Mouse (Mus musculus) kidney, adult 11 months (tissue): ENCODE measurements at regions not wholly inside any gene's neighbourhood (a gene's known extent, or its start where the extent isn't known, plus 50 kb on each side); places are given as distances from the start of the nearest gene placed in this dataset.

Experiments used
- DNase-seq: peaks from one replicate; pipeline ENCODE4 v3.0.0; 2022

DNA sequence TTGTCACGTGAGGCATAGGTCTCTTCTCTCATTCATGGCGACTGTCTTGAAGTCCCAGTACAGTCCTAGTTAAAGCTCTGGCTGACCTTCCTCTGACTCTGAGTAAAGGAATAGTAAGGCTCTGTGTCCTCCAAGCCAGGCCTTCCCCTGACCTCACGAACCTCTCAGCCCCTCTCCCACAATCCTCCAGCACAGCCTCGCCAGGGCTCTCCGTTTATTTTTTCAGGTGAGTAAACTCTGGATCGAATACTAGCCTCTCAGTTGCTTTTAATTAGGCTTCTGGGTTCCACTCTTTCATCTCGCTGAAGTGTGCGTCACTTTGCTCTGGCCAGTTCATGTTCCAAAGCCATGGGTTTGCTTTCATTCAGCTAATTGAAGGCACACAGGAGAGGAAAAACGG, 133.8 kb downstream of the Mylk4 start:
- DNase-seq: no peak

DNA sequence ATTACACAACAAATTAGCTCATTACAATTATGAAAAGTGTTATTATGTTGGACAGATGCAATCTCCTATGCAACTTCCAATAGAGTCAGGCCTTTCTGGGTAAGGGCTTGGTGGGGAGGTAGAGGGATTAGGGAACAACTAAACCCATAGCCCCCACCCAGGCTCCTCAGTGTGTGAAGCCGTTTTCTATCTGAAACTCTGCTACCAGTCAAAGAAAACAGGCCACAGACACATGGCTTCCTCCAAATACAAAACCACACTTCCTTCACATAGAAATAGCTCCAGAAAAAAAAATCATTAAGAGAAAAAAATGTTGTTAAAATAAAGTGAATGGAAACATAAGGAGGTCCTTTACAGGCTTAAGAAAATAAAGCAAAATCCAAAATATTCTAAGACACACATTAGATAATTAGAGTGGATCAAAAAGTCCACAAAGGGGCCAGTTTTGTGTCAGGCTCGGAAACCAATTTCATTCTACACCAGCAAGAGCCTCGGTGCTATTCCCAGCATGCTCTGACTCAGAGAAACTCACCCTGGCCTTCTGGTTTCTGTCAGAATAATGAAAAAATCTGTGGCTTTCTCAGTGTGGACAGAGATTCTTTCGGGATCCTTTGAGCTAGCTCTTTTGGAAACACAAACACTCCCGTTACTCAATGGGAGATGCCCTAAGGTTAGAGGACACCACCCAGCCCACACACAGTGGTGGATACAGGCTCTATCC, 140.6 kb downstream of the Mylk4 start:
- no peak for DNase-seq

DNA sequence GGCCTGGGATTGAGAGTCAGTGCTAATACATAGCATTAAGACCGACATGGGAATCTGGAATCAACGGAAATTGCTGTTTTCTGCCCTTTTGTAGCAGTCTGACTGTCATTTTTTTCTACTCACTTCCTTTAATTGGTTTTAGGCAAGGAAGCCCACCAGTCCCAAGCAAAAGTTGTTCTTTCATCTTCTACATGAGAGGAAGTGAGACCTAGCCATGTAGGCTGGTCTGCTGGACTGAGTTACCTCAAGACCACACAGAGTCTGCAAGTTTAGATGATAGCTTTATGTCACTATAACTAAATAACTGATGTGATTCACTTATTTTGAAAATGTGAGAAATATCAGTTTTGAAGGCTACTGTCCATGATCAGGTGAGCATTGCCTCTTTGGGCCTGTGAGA, 142.8 kb downstream of the Mylk4 start:
- no peak for DNase-seq

DNA sequence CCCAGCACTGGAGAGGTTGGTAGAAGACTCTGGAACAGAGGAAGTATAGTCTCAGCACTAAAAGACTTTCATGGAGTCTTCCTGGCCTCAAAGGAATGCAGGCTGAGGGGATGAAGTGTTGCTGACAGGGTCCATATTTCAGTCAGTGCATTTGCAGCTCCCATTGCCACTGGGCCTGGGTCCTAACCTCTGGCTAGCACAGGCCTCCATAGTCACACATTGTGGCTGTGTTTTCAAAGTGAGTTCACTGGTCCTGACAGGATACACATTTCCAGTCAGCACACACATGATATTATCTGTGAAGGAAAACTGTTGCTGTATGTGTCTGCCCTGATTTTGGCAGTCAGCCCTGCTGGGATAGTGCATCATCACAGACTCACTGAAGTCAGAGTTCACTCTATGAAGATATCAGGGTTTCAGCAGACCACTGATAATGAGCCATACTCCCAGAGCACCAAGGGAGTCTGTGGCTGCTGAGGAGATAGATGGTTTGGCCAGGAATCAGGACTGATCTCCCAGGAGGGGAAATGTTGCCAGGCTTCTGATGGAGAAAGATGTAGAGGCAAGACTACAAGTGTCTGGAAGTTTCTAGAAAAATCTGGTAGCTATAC, 153.5 kb downstream of the Mylk4 start:
- no peak for DNase-seq

DNA sequence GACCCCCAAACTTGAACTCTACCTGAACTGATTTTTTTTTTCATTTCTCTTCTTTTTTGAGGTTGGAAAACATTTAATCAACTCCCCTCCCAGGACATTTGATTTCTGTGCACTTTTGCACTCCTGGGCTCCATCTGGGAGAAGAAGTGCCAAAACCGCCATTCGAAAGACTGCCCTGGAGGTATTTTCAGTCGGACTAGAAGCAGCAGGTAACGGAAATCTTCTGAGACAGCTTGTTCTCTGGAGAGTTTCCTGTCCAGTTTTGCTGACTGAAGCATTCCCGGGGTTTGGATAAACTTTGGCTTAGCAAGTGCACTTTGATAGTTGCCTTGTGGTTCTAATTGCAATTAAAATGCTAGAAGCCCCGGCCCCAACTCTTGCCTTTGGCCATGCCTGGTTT, 169.8 kb downstream of the Mylk4 start:
- DNase-seq: peak; percentile 9

DNA sequence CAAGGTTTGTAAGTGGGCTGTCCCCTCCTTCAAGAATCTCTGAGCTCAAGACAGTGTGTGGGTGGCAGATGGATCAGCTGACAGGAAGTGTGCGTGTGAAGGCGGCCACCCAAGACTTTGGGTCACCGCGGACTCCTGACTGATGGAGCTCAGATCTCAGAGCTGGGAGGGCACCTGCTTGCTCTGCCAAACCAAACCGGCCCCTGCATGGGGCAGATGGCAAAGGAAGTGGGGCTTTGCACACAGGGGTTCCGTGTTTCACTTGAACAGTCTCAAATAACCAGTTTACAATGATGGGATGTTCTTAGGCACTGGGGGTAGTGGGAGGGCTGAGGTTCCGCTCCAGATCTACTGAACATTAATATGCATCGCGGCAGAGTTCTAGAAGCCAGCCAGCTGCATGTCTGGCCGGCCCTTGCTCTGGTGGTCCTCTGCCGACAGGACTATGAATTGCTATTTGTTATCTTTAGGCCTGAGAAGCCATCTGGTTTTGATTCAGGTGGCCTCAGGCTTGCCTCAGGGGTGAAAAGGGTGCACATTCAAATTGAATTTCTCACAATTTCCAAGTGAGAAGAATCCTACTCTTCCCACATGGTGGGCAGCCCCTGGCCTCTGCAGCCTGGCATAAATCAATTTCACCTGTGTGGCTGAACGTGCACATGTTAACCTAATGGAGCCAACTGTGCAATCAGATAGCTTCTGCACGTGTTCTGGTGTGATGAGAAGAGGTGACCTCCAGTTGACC, 172.0 kb downstream of the Mylk4 start:
- DNase-seq: no peak

DNA sequence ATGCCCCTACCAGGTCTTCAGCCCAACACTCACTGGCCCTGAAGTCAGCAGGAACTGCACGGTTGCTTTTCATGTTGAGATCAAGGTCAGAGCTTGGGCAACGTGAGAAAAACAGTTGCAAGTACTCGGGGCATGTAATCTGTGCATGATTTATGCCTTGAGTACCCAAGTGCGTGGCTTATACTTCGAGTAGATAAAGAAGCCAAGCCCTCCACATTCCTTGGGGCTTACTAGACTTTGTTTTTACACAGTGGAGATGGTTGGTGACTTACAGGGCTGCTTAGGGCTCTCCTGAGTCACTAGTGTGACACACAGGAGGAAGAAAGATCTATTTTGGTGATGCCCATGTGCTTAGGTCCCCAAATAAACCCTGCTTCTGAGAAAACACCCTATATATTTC, 172.8 kb downstream of the Mylk4 start:
- DNase-seq: no peak

DNA sequence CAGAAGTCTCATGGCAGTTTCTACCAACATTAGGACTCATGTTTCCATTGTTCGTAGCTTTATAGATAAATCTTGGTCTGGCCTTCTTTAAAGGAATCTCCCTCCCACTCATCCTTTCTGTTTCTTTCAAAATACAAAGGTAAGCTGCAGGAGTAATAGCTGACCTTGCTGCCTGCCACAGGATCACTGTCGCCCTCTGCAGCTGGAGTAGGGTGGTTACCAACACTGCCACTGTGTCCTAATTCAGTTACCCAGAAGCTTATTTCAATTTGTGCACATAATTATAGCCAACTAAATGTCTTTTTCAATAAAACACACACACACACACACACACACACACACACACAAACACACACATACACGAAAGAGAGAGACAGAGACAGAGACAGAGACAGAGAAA, 175.3 kb downstream of the Mylk4 start:
- DNase-seq: no peak

DNA sequence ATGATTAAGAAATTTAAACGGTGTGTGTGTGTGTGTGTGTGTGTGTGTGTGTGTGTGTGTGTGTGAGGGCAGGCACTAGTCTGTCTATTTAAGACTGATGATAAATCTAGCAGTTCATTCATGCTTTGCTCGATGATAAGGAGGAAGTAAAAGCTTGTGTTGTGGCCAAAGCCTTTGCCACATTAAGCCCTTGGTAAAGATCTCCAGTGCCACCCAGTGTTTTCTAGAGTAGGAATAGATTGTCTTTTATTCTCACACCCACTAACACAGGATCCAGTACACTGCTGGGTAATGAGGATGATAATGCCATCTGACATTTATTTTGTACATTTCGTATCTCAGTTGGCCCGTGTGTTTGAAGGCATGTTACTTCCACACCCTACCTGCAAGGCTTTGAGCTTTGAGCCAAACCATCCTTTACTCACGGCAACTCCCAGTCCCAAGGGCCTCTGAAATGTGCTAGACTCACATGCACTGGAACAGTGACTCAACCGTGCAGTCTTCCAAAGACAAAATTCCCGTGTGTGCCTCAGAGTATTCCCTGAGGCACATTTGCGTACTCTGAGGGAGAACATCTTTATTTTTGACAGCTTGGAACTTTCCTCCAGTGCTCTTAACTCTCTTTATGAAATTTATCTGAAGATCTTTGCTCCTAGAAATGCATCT, 179.7 kb downstream of the Mylk4 start:
- DNase-seq: no peak

DNA sequence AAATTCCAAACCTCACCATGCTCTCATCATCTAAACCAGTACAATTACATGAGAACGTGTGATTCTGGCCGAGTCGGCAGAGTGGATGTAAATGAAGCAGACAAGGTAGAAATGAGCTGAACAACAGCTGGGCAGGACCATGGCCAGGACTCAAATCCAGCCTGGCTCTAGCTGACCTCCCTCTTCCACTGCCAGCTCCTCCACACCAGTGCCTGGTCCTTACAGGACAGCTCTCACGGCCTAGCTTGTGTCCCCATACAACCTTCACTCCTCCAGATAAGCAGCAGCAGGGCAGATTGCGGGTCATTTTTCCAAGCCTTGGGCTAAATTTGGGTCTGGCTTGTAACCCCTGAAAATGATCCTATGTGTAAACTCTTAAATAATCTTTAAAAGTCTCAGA, 182.4 kb downstream of the Mylk4 start:
- DNase-seq: no peak

DNA sequence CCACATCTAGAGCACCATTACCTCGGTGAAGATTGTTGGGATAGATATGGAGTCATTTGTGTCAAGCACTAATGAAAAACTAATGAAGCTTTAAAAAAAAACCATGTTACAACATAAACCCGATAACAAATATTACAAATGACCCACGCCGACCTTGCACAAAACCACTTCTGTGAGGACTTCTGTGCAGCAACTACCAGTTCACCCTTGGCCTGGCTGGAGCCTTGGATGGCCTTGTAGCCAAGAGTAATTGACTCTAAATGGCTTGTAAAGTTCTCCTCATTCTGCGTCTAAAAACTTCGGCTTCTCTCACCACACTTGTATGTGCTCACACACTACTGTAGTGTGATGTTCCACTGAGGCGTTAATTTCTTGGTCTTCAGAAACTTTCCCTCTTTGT, 190.1 kb downstream of the Mylk4 start:
- DNase-seq: no peak

DNA sequence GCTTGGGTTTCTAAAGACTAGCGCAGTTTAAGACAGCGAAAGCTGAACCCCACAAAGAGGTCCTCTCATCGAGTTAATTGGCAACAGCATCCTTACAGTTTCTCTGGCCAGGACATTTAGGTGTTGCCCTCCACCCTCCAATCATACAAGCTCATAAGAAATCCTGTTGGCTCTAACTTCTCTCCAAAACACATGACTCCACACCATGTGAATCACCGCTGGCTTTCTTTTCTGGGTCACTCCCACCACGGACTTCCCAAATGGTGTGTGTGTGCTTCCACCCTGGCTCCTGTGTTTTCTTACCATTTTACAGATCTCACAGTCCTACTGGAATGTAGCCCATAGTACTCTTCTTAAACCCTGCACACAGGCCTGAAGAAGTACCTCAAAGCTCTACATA, 190.6 kb downstream of the Mylk4 start:
- DNase-seq: no peak

DNA sequence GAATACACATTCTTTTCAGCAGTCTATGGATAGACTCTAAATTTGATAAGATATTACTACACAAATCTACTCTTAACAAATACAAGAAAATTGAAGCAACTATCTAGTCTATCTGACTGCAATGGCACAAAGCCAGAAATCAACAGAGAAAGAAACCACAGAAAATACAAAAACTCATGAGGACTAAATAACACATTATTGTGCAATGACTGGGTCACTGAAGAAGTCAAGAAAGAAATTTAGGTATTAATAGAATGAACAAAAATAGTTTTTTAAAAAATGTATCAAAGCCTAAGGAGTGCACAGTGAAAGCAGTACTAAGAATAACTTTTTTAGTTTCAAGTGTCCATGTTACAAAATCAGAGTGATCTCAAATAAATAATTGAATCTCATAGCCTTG, 202.2 kb downstream of the Mylk4 start:
- no peak for DNase-seq

DNA sequence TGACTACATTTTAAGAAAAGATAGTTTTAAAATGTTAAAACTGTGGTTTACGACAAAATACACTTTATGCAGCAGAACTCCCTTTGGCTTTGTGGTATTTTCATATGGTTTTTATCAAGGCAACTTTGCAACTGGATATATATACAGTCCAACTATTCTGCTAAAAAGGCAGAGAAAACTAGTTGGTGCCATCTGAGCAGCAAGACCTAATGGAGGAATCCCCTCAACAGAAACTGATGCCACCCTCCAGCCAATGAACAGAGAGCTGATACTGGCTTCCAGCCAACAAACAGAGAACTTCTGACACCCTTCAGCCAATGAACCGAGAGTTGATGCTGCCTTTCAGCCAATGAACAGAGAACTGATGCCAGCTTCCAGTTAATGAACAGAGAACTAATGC, 215.9 kb downstream of the Mylk4 start:
- DNase-seq: no peak

DNA sequence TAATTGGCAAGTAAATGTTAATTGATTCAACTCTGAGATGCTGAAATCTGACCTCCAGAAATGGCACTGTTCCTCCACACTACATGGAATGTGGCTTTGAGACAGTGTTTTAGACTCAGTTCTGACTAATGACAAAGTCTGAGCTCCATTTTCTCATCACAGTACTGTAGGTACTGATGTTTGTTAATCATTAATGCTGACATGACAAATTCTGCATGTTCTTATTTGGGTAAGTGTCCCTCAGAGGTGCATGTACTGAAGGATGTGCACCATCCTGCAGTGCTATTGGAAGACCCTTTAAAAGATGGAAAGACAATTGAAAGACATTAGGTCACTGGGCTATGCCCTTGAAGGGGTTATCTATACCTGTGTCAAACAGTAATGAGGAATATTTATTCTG, 222.1 kb upstream of the Gmds start:
- DNase-seq: no peak

DNA sequence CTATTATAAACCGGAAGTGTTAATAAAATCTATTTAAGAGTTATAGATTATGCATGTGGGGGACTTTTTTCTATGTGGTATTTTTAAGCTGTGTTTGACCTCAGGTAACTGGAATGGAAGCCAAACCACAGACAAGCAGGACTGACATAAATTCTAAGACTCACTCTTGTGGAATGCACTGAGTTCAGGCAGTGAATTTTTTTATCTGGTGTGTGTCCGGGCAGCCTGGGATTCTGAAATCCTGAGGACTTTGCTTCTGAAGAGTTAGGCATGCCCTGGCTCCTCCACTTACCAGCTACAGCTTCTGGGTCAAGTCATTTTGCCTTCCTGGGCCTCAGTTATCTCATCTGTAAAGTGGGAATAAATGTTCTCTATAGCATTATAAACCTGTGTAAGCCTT, 217.9 kb upstream of the Gmds start:
- no peak for DNase-seq

DNA sequence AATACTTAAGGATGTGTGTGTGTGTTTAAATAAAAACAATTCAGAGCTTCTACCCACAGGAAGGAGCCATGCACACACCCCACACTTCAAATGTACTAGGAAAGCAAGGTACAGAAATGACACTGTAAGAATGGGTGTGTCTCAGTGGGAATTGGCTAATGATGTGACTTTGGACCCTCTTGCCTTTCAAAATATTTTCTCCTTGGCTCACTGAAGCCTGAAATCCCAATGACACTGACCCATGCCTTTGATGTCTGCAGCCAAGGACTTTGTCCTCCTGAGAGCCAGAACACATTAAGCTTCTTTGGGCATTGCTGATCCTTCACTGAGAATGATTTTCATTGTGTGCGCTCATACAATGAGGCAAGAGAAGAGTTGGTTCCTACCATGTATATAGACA, 216.5 kb upstream of the Gmds start:
- peak; percentile 77 for DNase-seq

DNA sequence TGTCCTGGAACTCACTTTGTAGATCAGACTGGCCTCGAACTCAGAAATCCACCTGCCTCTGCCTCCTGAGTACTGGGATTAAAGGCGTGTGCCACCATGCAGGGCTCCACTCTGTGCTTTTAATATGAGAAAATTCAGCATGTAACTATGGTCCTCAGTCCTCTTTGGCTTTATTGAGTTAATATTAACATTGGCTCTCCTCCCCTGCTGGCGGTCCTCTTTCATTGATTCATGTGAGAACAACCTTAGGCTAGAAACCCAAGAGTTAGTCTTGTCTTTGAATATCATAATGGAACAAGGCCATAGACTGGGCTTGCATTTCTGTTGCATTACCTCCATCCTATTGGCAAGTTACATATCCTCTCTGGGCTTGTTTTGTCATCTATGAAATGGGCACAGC, 216.1 kb upstream of the Gmds start:
- DNase-seq: peak; percentile 21

DNA sequence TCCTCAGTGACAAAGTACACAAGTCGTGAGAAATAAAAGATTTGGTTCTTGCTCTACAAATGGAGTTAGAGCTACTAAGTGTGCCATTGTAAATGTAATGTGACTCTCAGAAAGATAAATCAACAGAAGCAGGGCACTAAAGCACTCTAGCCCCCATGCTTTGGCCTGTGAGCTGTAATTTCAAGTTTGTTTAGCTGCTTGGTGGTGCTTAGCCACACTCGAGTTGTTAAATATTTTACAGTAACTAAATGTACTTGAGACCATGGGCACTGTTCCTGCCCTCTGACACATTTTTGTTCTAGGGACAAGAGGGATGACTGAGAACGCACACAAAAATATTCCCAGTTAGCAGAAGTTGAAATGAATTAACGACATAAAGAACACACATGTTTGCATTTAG, 214.6 kb upstream of the Gmds start:
- peak; percentile 31 for DNase-seq

DNA sequence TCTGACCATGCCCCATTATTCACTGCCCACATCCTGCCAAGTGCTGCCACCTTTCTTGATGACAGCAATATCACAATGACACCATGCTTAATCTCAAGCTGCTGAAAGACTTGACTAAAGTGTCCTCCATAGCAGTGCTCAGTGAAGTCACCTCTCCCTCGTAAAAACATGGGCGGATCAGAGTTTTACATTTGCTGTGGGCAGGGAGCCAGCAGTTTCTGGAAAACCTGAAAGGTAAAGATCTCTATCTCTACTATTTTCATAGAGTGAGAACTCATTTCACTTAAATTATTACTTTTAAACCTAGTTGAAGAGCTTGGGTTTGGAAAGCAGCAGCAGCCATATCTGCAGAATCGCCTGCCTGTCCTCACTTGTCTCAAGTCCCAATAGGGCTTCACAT, 211.6 kb upstream of the Gmds start:
- no peak for DNase-seq

DNA sequence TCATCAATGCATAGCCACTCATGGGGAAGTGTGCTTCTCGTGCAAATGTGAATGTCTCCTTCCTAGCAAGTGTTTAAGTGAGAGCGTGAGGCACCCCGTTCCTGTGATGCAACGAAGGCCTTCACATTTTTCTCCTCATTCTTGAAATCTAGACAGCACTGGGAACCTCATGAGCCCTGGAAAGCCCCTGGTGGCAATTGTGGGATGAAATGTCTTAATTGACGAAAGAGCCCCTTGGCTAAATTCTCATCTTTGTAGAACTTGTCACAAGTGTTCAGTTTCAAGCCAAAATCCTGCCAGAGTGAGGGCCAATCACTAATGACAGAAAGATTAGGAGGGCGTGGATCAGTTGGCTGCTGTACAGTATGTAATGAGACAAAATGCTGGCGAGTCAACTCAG, 208.6 kb upstream of the Gmds start:
- no peak for DNase-seq

DNA sequence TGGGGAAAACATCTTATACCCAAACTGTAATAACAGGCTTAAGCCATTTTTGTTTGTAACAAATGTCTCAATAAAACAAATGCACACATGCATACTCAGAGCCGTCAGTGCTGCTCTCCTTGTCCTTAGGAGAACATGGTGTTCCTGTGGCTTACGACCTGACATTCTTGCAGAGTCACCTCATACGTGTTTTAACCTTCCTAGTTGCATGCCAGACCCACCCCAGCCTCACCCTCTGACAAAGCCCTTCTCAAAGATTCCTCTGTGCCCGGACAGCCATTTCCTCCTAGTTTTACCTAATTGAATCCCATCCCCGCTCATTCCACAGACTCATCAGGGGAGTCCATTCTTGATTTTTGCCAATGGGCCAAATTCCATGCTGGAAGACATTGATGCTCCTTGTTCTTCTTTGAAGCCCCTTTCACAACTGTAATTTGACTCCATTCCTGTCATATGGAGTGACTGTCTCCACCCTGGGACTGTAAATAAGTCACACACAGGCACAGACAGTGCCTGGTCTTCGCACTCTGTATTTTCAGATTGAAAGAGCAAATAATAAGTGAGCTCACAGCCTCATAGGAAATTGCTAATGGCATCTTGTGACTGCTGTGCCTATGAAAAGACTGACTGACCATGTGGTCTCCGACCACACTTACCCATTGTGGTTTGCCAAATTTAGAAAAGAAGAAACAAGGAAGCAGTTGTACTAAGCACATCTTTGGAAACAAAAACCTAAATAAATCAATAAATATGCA, 206.6 kb upstream of the Gmds start:
- no peak for DNase-seq

DNA sequence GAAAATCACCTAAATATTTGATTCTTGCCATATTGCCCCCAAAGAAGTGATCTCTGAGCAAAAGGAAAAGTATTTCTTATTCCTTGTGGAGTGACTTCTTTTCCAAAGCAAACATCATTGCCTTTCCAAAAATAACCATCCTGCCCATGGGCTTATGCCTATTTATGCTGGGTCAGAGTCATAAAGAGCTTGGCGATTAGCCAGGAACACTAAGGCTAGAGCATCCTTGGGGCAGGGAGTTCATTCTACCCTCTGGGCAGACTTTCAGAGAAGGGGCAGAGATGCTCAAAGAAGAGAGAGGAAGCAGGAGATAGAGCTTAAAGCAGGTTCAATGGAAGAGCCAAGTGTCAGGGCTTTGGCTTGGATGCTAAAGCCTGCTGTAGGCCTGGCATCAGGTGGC, 203.1 kb upstream of the Gmds start:
- DNase-seq: no peak
